Mouse (Mus musculus) thymus, adult 2 months (tissue): ENCODE results near the gene Neu2.

Experiments
- CTCF ChIP-seq: fragments of 200-500 bp; IDR thresholded peaks from 2 replicates; pipeline ENCODE4 v1.5.1; 2012; ENCODE audit warnings: mild to moderate bottlenecking, control low read depth, low read length, moderate library complexity, borderline replicate concordance; ENCODE audit not compliant: control insufficient read depth, poor library complexity, insufficient read depth; ENCODE audit errors: extremely low read depth
- POLR2A ChIP-seq: fragments of 200-500 bp; IDR thresholded peaks from 2 replicates; pipeline ENCODE4 v1.6.1; 2012; ENCODE audit warnings: mild to moderate bottlenecking, low read length, control low read depth, moderate library complexity; ENCODE audit not compliant: control insufficient read depth, poor library complexity, insufficient read depth; ENCODE audit errors: extremely low read depth

DNA sequence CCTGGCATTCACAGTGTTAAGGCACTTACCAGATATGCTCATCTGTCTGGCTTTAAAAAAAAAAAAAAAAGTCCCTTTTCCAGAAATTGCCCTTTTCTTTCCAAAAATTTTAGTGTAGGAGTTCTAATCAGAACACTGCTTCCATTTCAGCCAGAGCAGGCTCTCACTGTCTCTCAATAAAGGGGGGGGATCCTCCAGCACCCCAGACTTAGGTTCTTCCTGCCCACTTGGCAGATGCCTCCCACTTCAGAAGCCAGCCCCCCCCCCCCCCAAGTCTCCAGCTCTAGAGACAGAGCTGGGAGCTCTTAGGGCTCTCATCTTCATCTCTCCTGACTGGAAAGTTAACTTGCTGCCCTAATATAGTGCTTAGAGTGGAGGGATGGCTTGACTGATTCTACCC is 10.8 kb downstream of the Neu2 start:
- no peak for TF ChIP-seq CTCF
- no peak for TF ChIP-seq POLR2A
